Mouse (Mus musculus) lung, adult 2 months (tissue): ENCODE measurements around the gene Map2k2.

Experiments used
- CTCF ChIP-seq: fragments of 200-500 bp; IDR thresholded peaks from 2 replicates; pipeline ENCODE4 v1.5.1; 2011; ENCODE audit warnings: mild to moderate bottlenecking, low read length, control low read depth; ENCODE audit not compliant: insufficient read depth
- POLR2A ChIP-seq: fragments of 200-500 bp; IDR thresholded peaks from 2 replicates; pipeline ENCODE4 v1.6.1; 2011; ENCODE audit warnings: low read depth, mild to moderate bottlenecking, control low read depth, low read length, borderline replicate concordance; ENCODE audit errors: extremely low read depth

- TF ChIP-seq CTCF: no peak
- no peak for TF ChIP-seq POLR2A
These were observed 73.2 kb downstream of the Map2k2 start for GRCm38 (mm10) chr10:81178927-81179326.
